Mouse (Mus musculus) layer of hippocampus, postnatal 36 days (tissue): ENCODE data around the gene Gm15448. TPM values are rescaled to one million over a fixed set of nuclear protein-coding genes. Genes with fewer than 3 reads are reported as not detected.
"Not testable (repeated sequence)": the region's sequence is repeated elsewhere in the genome, so short reads cannot be mapped to it uniquely, and the experiment has no call there.

Source experiments
- DNase-seq, 2 experiments: peaks; one replicate each; pipeline ENCODE4 v3.0.0; 2022
- total RNA-seq, 2 experiments: library from RNA; stranded (reverse); gene quantifications; 2 replicates each; pipeline ENCODE4 v1.2.3; 2021

The Gm15448 gene
- not detected for total RNA-seq

- not testable (repeated sequence) for DNase-seq
Observed at GRCm38 (mm10) chr7:3825599-3825998, at the start of gene Gm15448. Gene Gm15448 (minus strand): TSS chr7:3825687.

DNA sequence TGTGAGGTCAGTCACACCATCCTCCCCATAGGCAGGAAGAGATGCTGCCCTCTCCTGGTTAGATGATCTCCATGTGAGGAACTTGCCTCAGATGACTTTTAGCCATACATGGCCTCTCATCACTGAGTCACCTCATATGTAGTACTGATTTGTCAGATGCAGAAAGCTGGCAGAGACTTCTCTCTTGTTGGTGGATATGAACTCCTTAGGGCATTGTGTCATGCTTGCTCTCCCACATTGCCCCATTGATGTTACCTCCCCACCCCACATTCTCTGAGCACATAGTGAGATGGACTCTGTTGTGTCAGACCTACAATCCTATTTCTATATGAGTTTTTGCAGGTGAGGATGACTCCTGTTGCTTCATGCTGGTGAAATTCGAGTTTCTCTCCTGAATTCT, 49.5 kb upstream of the Gm15448 start:
- DNase-seq, result not testable (repeated sequence)

DNA sequence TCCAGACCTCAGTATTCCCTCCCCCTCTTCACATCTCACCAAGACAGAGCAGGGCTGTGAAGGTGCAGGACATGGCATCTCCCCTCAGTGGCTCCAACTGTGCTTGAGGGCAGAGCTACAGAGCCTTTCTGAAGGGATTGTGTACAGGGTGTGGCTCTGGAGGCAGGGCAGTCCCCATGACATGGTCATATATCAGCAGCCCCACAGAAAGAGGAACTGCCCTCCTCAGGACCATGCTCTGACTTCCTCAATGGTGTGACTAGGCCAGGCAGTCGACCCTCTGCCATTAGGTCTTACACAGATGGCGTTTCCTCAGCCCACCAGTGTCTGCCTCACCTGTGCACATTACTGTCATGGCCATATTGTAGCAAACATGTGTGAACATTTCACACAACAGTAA, 19.5 kb upstream of the Gm15448 start, which contains the start of gene Pira2:
Gene Pira2 (minus strand): TSS at position 101 of the 400 bp plus-strand sequence.
- not testable (repeated sequence) for DNase-seq

GRCm38 (mm10) chr7:3837854-3838253, 12.4 kb upstream of the Gm15448 start:
- DNase-seq, result not testable (repeated sequence)

- DNase-seq, result not testable (repeated sequence)
Observed at GRCm38 (mm10) chr7:3830633-3831032, 5.1 kb upstream of the Gm15448 start.

- not testable (repeated sequence) for DNase-seq
Observed at GRCm38 (mm10) chr7:3811912-3812311, 13.6 kb downstream of the Gm15448 start.

DNA sequence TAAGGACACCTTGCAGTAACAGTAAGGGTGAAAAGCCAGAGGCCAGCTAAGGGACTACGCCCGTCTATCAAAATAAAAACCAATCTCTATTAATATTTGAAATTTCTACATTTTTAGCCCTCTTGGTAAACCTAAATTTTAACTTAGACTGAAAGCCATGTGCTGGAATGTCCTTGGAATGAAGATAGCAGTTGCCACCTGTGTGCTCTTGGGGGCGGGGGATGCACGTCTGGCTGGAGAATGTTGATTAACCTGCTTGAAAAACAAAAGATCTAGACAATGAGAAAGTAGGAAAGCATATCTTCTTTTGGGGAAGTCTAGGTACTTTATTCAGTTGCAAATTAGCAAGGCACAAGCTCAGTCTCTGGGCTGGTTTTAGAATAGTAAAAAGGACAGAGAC, 22.6 kb downstream of the Gm15448 start:
- DNase-seq, result not testable (repeated sequence)

- DNase-seq, result not testable (repeated sequence)
Observed at GRCm38 (mm10) chr7:3799940-3800339, 25.5 kb downstream of the Gm15448 start.

DNA sequence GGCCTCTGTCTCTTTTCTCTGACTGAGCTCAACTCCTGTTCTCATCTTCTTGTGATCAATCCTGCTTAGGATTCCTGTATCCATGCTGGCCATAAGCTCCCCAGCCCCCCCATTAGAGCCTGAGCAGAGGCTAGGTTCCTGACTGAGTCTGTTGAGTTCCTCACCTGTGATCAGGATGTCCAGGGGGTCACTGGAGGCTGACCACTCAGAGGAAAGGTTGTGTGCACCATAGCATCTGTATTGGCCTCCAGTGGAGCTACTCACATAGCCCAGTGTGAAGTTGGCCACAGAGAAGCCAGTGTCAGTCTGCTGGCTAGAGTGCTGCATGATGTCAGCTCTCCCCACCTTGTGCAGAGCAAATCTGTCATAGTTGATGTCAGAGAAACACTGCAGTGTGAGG, 29.2 kb downstream of the Gm15448 start:
- not testable (repeated sequence) for DNase-seq

Other genes starting within 250 kb of the Gm15448 start
- 1 to 10 TPM in 1 of 2 experiments, under 1 TPM in 1; 0.80 to 1.4 TPM for gene Oscar, start 209.5 kb downstream of the Gm15448 start, total RNA-seq
- 100 to 1,000 TPM; 577 to 589 TPM for gene Ndufa3, start 208.3 kb downstream of the Gm15448 start, total RNA-seq
- 10 to 100 TPM; 32.0 to 49.6 TPM for gene Tfpt, start 195.8 kb downstream of the Gm15448 start, total RNA-seq
- gene Prpf31, start 195.7 kb downstream of the Gm15448 start, total RNA-seq, result 10 to 100 TPM; 52.9 to 56.3 TPM
- 10 to 100 TPM; 62.1 to 74.5 TPM for gene Cnot3, start 180.4 kb downstream of the Gm15448 start, total RNA-seq
- gene Leng1, start 159.8 kb downstream of the Gm15448 start, total RNA-seq, result 1 to 10 TPM; 5.2 to 6.2 TPM
- gene Tmc4, start 148.1 kb downstream of the Gm15448 start, total RNA-seq, result 10 to 100 TPM in 1 of 2 experiments, 1 to 10 TPM in 1; 7.5 to 11.6 TPM
- 10 to 100 TPM; 79.0 to 83.4 TPM for gene Tsen34, start 132.8 kb downstream of the Gm15448 start, total RNA-seq
- 100 to 1,000 TPM; 154 to 158 TPM for gene Mboat7, start 132.2 kb downstream of the Gm15448 start, total RNA-seq
- 100 to 1,000 TPM; 396 to 403 TPM for gene Rps9, start 121.7 kb downstream of the Gm15448 start, total RNA-seq
- under 1 TPM; 0.12 to 0.15 TPM for gene Pirb, start 105.3 kb downstream of the Gm15448 start, total RNA-seq
- not detected for gene Pira2, start 19.4 kb upstream of the Gm15448 start, total RNA-seq
- not detected for gene Gm14548, start 72.4 kb upstream of the Gm15448 start, total RNA-seq
- gene Lilra6, start 89.8 kb upstream of the Gm15448 start, total RNA-seq, result not detected
- 1 to 10 TPM; 3.8 to 7.5 TPM for gene Lair1, start 237.5 kb upstream of the Gm15448 start, total RNA-seq